Mouse (Mus musculus) heart, embryonic 14.5 days (tissue): ENCODE measurements at regions not wholly inside any gene's neighbourhood (a gene's known extent, or its start where the extent isn't known, plus 50 kb on each side); places are given as distances from the start of the nearest gene placed in this dataset.

Experiments used
- ATAC-seq: fragments of 200-750 bp; cut with Nextera tagmentation; 2 replicates; pipeline ENCODE4 v1.8.0; 2017; ENCODE audit warnings: low read depth, moderate TSS enrichment; ENCODE audit not compliant: insufficient number of reproducible peaks, insufficient read depth, low FRiP score
- H3K27ac ChIP-seq, 2 experiments: fragments of 200-500 bp in 1 of 2; fragments of 300-500 bp in 1 of 2; sonication (generic) in 1 of 2; replicated peaks in 1 of 2; 2 replicates each; pipeline ENCODE4 v1.5.1; 2012 to 2014; ENCODE audit warnings: low read depth in 2 of 2, low read length in 2 of 2, control low read depth in 1 of 2, mild to moderate bottlenecking in 1 of 2, mixed read lengths in 1 of 2; ENCODE audit not compliant: control insufficient read depth in 1 of 2, insufficient read depth in 1 of 2
- H3K27me3 ChIP-seq: fragments of 300-500 bp; sonication (generic); 2 replicates; pipeline ENCODE4 v1.6.1; 2014; ENCODE audit warnings: mild to moderate bottlenecking, low read length, control low read depth; ENCODE audit not compliant: control insufficient read depth, insufficient read depth
- H3K36me3 ChIP-seq: fragments of 300-500 bp; sonication (generic); 2 replicates; pipeline ENCODE4 v1.6.1; 2014; ENCODE audit warnings: mild to moderate bottlenecking, control low read depth, low read length, mixed read lengths; ENCODE audit not compliant: control insufficient read depth, insufficient read depth
- H3K4me1 ChIP-seq, 2 experiments: fragments of 200-500 bp in 1 of 2; fragments of 300-500 bp in 1 of 2; sonication (generic) in 1 of 2; 2 replicates each; pipeline ENCODE4 v1.6.1; 2012 to 2014; ENCODE audit warnings: low read length in 2 of 2, control low read depth in 1 of 2, mixed read lengths in 1 of 2; ENCODE audit not compliant: control insufficient read depth in 2 of 2, insufficient read depth in 2 of 2
- H3K4me2 ChIP-seq: fragments of 300-500 bp; sonication (generic); 2 replicates; pipeline ENCODE4 v1.6.1; 2014; ENCODE audit warnings: mild to moderate bottlenecking, low read length
- H3K4me3 ChIP-seq, 2 experiments: fragments of 200-500 bp in 1 of 2; fragments of 300-500 bp in 1 of 2; sonication (generic) in 1 of 2; 2 replicates each; pipeline ENCODE4 v1.5.1; 2012 to 2014; ENCODE audit warnings: low read length in 2 of 2, mild to moderate bottlenecking in 2 of 2, control low read depth in 1 of 2, low read depth in 1 of 2, moderate library complexity in 1 of 2; ENCODE audit not compliant: control insufficient read depth in 1 of 2, insufficient read depth in 1 of 2
- H3K9ac ChIP-seq: fragments of 300-500 bp; sonication (generic); 2 replicates; pipeline ENCODE4 v1.6.1; 2014; ENCODE audit warnings: mild to moderate bottlenecking, low read length
- H3K9me3 ChIP-seq: fragments of 300-500 bp; sonication (generic); 2 replicates; pipeline ENCODE4 v1.6.1; 2016; ENCODE audit warnings: low read length, control low read depth; ENCODE audit not compliant: control insufficient read depth
- WGBS: fragments of 180-500 bp; shearing (Covaris S2); extraction: QIAGEN DNeasy Blood & Tissue Kit; methylation state at CpG from one replicate; pipeline ENCODE4 v1.1.7; 2014; 5-methylcytosine and 5-hydroxymethylcytosine counted together

DNA sequence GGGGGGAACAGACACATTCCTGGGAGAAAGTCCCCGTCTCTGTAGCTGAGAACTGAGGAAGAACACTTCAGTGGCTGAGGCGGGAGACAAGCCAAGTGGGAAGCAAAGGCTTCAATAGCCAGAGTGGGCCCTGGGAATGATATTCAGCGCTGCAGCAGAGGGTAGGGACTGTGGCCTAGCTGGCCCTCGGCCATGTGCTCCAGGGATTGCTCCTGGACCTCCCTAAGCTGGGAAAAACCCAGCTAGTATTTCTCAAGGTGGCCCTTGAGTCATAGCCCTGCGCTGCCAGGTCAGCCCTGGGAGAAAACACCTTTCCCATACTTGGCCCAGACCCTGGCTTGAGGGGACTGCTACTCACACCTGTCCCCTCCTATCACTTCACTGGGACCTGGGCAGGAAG is 77.2 kb upstream of the Tle3 start:
- H3K4me2 ChIP-seq: no peak overlapping the region
- H3K27me3 ChIP-seq: peaks cover 88% of the 10 kb centered on the region
- no peak overlapping the region for H3K9ac ChIP-seq
- H3K27ac ChIP-seq: no peak overlapping the region
- H3K9me3 ChIP-seq: no peaks in the 10 kb centered on the region
- H3K36me3 ChIP-seq: no peaks in the 10 kb centered on the region
- H3K4me1 ChIP-seq: no peaks in the 10 kb centered on the region
- ATAC-seq: no peak
- WGBS: 79% methylated on average over 5 of the region's 5 CpGs
- no peak overlapping the region for H3K4me3 ChIP-seq

DNA sequence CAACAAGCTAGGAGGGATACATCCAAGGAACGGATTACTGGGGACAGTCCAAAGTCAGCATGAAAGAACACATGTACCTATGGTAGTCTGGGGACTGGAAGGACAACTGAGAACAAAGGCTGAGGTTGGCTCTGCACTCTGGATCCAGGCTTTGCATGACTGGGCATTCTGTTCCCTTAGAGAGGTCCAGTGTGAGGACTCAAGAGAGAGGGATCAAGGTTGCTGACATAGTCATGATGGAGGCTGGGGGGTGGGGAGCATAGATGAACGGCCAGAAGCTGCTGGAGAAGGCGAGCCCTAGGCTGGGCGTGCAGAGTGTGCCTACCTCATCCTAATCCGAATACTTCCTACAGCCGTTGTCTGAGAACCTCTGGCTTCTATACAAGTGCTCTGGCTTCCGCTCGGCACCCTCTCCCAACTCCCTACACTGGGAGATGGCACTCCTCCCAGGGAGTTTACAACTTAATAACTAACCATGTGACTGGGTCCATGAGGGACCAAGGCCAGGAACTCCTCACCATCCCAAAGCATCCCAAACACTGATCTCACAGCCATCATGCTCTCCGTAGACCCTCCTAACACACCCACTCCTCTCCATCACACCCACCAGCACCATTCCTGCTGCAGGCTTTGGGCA is 75.7 kb upstream of the Tle3 start:
- Histone ChIP-seq H3K9me3 (no peaks in the 10 kb centered on the region), H3K4me2 (no peak overlapping the region), H3K4me1 (no peaks in the 10 kb centered on the region), H3K4me3 (no peak overlapping the region), H3K9ac (no peak overlapping the region), H3K27ac (no peak overlapping the region), H3K27me3 (peaks cover 91% of the 10 kb centered on the region), H3K36me3 (no peaks in the 10 kb centered on the region)
- no peak for ATAC-seq
- WGBS: 83% methylated on average over 9 of the region's 9 CpGs

DNA sequence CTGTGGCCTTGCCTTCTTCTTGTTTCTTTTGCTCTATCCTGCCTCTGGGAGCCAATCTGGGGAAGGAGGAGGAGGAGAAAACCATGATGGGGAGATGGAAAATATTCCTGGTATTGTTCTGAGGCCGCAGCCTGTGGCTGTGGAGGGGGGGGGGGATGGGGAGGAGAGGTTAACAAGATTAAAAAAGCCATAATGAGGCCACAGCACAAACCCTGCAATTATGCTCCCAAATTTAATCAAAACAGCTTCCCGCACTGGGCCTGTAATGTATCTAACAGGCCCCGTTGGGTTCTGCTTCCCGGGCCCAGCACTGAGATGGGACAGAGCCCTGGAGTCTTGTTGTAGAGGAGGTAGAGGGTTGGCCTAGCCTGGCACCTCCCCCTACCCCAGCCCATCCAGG is 74.8 kb upstream of the Tle3 start:
- Histone ChIP-seq H3K27me3 (peaks cover 90% of the 10 kb centered on the region), H3K4me1 (no peaks in the 10 kb centered on the region), H3K9me3 (no peaks in the 10 kb centered on the region), H3K9ac (no peak overlapping the region), H3K36me3 (no peaks in the 10 kb centered on the region), H3K27ac (no peak overlapping the region), H3K4me2 (no peak overlapping the region), H3K4me3 (no peak overlapping the region)
- WGBS: 55% methylated on average over 4 of the region's 4 CpGs
- ATAC-seq: no peak

DNA sequence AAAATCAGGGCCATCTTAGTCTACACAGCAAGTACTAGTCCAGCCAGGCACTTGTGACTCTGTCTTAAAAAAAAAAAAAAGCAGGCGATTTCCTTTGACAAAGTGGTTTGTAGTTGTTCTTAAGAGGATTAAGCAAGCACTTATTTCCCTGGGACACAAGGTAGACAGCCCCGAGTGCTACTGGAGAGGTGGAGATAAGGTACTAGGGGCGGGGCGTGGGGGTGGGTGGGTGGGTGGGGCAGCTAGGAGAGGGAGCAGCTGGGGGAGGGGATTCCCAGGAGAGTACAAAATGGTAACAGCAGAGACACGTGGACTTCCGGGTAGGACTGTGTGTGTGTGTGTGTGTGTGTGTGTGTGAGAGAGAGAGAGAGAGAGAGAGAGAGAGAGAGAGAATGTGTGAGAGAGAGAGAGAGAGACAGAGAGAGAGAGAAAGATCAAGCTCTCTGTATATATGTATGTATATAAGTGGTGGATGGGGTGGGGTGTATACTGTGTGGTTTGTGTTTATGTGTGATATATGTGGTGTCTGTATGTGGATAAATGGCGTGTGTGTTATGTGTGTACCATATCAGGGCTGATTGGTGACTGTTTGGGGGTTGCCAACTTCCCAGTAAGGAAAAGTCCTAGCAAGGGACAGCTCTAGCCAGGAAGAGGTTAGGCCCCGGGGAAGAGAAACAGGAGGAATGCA is 72.1 kb upstream of the Tle3 start:
- H3K9ac ChIP-seq: no peak overlapping the region
- H3K9me3 ChIP-seq: no peaks in the 10 kb centered on the region
- H3K4me3 ChIP-seq: no peak overlapping the region
- H3K4me2 ChIP-seq: no peak overlapping the region
- peaks cover 89% of the 10 kb centered on the region for H3K27me3 ChIP-seq
- no peak overlapping the region for H3K27ac ChIP-seq
- 31% methylated on average over 8 of the region's 8 CpGs for WGBS
- H3K4me1 ChIP-seq: no peaks in the 10 kb centered on the region
- no peaks in the 10 kb centered on the region for H3K36me3 ChIP-seq
- no peak for ATAC-seq

DNA sequence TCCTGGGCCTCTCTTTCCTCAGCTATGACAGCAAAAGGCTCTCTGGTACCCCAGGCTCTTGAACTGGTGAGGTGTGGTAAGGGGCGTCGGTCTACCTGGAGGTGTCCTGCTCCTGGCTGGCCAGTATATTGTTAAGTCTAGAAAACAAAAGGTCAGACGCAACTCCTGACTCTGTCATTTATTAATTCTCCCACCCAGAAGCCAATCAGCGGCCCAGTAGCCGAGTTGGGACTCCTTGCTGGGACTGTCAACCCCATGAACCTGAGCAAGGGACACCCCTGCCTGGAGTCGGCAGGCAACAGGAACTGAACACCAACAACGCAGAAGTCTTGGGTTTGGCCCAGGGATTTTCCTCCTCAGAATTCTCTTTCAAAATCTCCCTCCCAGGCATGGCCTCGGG is 71.1 kb upstream of the Tle3 start:
- Histone ChIP-seq H3K27ac (no peak overlapping the region), H3K27me3 (peaks cover 89% of the 10 kb centered on the region), H3K9me3 (no peaks in the 10 kb centered on the region), H3K4me1 (no peaks in the 10 kb centered on the region), H3K4me3 (no peak overlapping the region), H3K36me3 (no peaks in the 10 kb centered on the region), H3K9ac (no peak overlapping the region), H3K4me2 (no peak overlapping the region)
- 77% methylated on average over 8 of the region's 8 CpGs for whole genome bisulfite sequencing
- ATAC-seq: no peak

DNA sequence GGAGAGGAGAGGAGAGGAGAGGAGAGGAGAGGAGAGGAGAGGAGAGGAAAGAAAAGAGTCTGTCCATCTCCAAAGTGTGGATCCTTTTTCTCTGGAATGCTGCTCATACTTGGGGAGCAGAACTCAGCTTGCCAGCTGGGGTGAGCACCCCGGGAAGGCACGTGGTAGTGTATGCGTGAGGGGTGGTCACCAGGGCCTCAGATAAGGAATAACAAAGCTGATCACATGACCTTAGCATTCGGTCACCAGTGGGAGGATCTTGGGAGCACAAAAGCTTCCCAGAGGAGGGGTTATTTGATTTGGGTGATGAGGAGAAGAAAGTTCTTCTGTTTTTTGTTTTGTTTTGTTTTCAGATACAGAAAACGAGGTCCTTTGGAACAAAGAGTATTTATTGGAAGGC is 69.4 kb upstream of the Tle3 start:
- Histone ChIP-seq H3K9ac (no peak overlapping the region), H3K4me2 (no peak overlapping the region), H3K27ac (no peak overlapping the region), H3K4me3 (no peak overlapping the region), H3K27me3 (peaks cover 91% of the 10 kb centered on the region), H3K4me1 (no peaks in the 10 kb centered on the region), H3K9me3 (no peaks in the 10 kb centered on the region), H3K36me3 (no peaks in the 10 kb centered on the region)
- whole genome bisulfite sequencing: 10% methylated on average over 5 of the region's 5 CpGs
- ATAC-seq: no peak

DNA sequence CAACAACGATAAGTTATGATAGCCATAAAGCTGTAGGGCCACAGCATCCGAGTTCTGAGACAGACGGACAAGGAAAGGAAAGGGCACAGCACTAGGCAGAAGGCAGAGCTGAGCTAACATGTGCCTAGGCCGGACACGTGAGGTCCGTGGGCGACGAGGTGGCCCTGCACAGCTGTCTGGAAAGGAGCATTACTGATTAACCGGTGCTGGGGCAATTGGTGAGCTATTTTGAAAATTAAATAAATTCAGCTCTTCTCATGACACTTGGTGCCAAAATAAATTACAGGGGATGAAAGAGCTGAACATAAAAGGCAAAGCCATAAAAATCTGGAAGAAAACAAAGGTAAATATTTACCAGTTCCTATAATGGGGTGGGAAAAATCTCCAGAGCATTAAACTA is 65.9 kb upstream of the Tle3 start:
- 88% methylated on average over 9 of the region's 9 CpGs for WGBS
- no peak for ATAC-seq

DNA sequence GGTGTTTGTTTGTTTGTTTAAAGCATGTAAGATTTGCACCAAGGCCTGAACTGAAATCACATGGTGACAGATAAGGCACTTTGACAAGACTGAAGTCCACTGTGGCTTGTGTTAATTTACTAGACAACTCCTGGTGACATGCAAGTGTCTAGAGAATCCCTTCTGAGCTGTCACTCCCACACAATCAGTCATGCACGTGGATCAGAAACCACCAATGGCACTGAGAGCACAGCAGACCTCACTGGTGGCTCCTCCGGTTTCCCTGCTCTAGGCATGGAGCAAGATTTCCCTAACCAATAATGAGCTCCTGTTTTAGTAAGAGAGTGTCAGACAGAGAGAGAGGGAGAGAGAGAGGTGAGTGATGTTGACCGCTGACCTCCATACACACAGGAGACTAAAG is 63.1 kb upstream of the Tle3 start:
- no peak for ATAC-seq
- H3K4me1 ChIP-seq: peaks cover 0 to 7% of the 10 kb centered on the region in 2 experiments; a peak in 3 of 4 replicates
- H3K4me3 ChIP-seq: no peak overlapping the region
- no peaks in the 10 kb centered on the region for H3K36me3 ChIP-seq
- no peaks in the 10 kb centered on the region for H3K9me3 ChIP-seq
- no peak overlapping the region for H3K9ac ChIP-seq
- no peak overlapping the region for H3K4me2 ChIP-seq
- H3K27ac ChIP-seq: no peak overlapping the region
- peaks cover 91% of the 10 kb centered on the region for H3K27me3 ChIP-seq
- 62% methylated on average over 3 of the region's 3 CpGs for WGBS

More for the DNA sequence above, 65.9 kb upstream of the Tle3 start:
- Histone ChIP-seq H3K27me3 (peaks cover 88% of the 10 kb centered on the region), H3K4me3 (no peak overlapping the region), H3K27ac (no peak overlapping the region), H3K36me3 (no peaks in the 10 kb centered on the region), H3K4me1 (peaks cover 0 to 4% of the 10 kb centered on the region in 2 experiments; a peak in 2 of 4 replicates), H3K4me2 (no peak overlapping the region), H3K9me3 (no peaks in the 10 kb centered on the region), H3K9ac (no peak overlapping the region)
